Mouse (Mus musculus): ENCODE data around the gene Krt19.

Krt19 gene

DNA sequence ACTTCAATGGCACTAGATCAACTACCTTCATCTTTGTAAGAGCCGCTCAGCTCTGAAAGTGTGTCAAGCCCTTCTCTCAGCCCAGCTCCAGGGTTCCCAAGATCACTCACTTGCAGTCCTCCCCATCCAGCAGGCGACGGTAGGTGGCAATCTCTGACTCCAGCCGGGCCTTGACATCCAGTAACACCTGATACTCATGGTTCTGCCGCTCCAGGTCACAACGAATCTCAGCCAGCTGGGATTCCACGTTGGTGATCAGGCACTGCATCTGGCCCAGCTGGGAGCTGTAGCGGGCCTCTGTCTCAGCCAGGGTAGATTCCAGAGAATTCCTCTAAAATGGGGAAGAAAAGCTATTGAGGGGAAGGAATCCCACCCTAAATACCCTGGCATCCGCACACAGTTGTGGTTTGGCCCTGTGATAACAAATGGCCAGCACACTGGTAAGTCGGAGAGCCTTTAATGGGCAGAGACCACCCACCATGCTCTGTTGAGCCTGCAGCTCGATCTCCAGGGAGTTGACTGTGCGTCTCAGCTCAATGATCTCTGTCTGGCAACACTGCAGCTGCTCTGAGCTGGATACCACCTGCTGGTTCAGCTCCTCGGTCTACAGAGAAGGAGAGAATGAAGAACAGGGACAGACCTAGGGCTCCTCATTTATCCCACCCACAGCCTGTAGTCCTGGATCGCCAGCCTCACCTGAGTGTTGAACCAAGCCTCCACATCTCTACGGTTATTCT is 45.6 kb downstream of the Krt19 start:
- TF ChIP-seq GATA4 (IDR thresholded peaks at IDR 0.05; ENCODE audit: insufficient replicate concordance, low read length), result no peak

DNA sequence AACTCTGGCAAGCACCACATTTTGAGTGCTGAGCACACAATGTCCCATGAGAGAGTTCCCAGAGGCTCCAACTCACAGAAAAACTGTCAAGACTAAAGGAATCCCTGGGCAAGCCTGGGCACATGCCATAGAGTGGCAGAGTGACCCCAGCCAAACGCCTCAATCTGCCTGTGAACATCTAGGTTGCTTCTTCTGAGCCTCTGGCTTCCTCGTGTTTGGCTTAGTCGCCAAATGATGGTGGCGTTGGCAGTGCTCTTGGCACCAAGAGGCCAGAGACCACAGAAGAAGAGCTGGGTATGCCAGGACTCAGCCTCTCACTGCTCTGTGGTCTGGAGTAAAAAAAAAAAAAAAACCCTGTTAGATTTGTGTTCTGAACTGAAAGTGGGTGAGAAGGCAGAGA is 48.1 kb downstream of the Krt19 start:
- no peak for TF ChIP-seq GATA4 (IDR thresholded peaks at IDR 0.05; ENCODE audit: insufficient replicate concordance, low read length)

DNA sequence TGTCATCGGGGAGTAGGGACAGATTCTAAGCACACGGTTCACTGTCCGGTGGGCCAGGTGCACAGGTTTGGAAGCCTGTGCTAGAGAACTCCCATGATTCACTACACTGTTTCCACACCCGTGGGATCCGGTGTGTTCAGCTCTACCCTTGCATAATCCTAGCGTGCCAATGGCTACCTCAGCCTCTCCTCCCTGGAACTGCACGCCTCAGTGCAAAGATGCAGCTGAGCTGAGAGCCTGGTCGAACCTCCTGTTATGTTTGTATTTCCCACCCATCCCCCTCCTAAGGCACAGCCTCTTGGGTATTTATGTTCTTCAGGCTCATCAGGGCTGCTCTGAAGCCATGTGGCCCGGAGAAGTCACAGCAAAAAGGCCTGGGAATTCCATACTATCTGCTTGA is 50.6 kb downstream of the Krt19 start:
- TF ChIP-seq GATA4 (IDR thresholded peaks at IDR 0.05; ENCODE audit: insufficient replicate concordance, low read length), result no peak

DNA sequence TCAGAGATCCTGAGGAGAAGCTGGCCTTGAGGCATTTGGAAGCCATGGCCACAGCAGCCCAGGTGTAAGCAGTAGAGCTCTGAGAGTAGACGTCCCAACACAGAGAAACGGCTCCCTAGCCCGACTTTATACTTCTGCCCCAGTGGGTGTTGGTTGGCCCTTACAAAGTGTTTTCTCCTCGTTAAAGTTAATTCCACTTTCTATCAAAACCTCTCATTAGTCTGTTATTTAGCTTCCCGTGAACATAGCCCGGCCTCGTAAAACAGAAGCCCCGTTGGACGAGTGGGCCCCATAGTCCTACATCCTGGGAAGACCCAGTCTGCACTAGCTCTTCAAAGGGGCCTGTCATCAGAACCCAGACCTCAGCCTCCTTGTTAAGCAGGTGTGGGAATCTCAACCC is 52.3 kb downstream of the Krt19 start, which contains the start of gene Krt35:
Gene Krt35 (minus strand): TSS at position 101 of the 400 bp plus-strand sequence.
- no peak for TF ChIP-seq GATA4 (IDR thresholded peaks at IDR 0.05; ENCODE audit: insufficient replicate concordance, low read length)
